In the genomic region with DNA sequence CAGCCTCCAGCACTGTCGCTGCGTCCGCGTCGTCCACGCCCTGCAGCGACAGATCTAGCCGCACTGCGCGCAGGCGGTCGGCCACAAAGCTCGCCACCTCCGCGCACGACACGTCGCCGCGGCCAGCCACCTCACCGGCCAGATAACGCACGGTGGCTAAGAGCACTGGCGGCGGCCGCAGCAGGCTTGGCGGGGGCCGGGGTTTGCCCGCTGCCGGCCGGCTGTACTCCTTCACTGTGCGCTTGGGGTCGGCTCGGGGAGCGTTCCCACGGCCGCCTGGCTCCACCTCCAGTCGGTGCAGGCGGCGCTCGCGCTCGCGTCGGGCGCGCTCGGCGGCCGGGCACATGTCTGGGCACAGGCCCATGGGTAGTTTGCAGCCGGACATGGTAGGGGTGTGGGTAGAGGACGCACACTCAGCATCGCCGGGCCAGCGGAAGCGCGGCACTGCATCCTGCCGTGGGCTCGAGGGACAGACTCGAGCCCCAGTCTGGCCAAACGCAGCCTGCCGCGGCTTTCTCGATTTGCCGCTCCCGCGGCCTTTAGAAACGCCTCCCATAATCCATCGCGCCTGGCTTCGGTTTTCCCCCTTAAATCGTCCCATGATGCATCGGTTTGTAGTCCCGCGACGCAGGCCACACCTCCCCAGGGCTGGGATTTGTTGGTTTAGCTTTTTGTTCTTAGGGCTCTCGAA, we compare ENCODE assay signal across 8 mouse cellular contexts. TPM values are rescaled to one million over a fixed set of nuclear protein-coding genes. Genes with fewer than 3 reads are reported as not detected.
A peak's percentile ranks its signal among the peaks of the same experiment; 100 is the strongest.
DNase-seq lines count a peak whose midpoint lies in the region; ATAC-seq lines count a peak whose summit lies in the region.

Gene Sac3d1 (minus strand): TSS at position 665 of the 691 bp plus-strand sequence.

- H3K9ac ChIP-seq in embryonic facial prominence, embryonic 12.5 days: peak within 1 kb of the TSS; percentile 89
- peak within 1 kb of the TSS; percentile 87 for H3K9ac ChIP-seq in limb, embryonic 11.5 days (ENCODE audit: low read length)
- H3K9ac ChIP-seq in midbrain, embryonic 14.5 days (replicated peaks; ENCODE audit: low read length): peak within 1 kb of the TSS; percentile 81

- ATAC-seq in embryonic facial prominence, embryonic 12.5 days (ENCODE audit: insufficient number of reproducible peaks, insufficient read depth, low FRiP score, low TSS enrichment): peak; percentile 85
- ATAC-seq in limb, embryonic 11.5 days (ENCODE audit: insufficient number of reproducible peaks, low FRiP score, low TSS enrichment, low read depth): peak; percentile 80
- ATAC-seq in midbrain, embryonic 14.5 days (ENCODE audit: low FRiP score, low TSS enrichment): peak; percentile 86

- peak within 1 kb of the TSS; percentile 86 for H3K4me3 ChIP-seq in embryonic facial prominence, embryonic 12.5 days
- peak within 1 kb of the TSS; percentile 69 for H3K4me3 ChIP-seq in limb, embryonic 11.5 days (ENCODE audit: low read depth, low read length)
- peak within 1 kb of the TSS; percentile 78 for H3K4me3 ChIP-seq in midbrain, embryonic 14.5 days (replicated peaks; ENCODE audit: low read depth, low read length)

- peaks cover 35% of the 10 kb centered on the region for H3K36me3 ChIP-seq in embryonic facial prominence, embryonic 12.5 days
- peaks cover 13% of the 10 kb centered on the region for H3K36me3 ChIP-seq in limb, embryonic 11.5 days (ENCODE audit: control insufficient read depth, insufficient read depth, low read length)
- peaks cover 33% of the 10 kb centered on the region for H3K36me3 ChIP-seq in midbrain, embryonic 14.5 days (ENCODE audit: control insufficient read depth, insufficient read depth, low read length)

- WGBS in embryonic facial prominence, embryonic 12.5 days: under 1% methylated on average over 77 of the region's 77 CpGs
- under 1% methylated on average over 77 of the region's 77 CpGs for WGBS in limb, embryonic 11.5 days
- WGBS in midbrain, embryonic 14.5 days: under 1% methylated on average over 77 of the region's 77 CpGs

- peak within 1 kb of the TSS; percentile 90 for H3K4me2 ChIP-seq in embryonic facial prominence, embryonic 12.5 days (replicated peaks)
- peak within 1 kb of the TSS; percentile 90 for H3K4me2 ChIP-seq in limb, embryonic 11.5 days (ENCODE audit: low read depth, severe bottlenecking)
- H3K4me2 ChIP-seq in midbrain, embryonic 14.5 days (ENCODE audit: low read length): peak within 1 kb of the TSS; percentile 94

- H3K4me1 ChIP-seq in embryonic facial prominence, embryonic 12.5 days: peaks cover 15% of the 10 kb centered on the region
- peaks cover 3% of the 10 kb centered on the region for H3K4me1 ChIP-seq in limb, embryonic 11.5 days (ENCODE audit: control insufficient read depth, insufficient read depth, low read length)
- H3K4me1 ChIP-seq in midbrain, embryonic 14.5 days (ENCODE audit: control insufficient read depth, insufficient read depth, low read length): peaks cover 14% of the 10 kb centered on the region; the same call in 1 of the 2 replicates

- peak; percentile 92 for DNase-seq in 3134 (ENCODE audit: extremely low read depth, insufficient read length, low spot score)
- peak; percentile 85 for DNase-seq in adrenal gland, postnatal 25 days
- peak; percentile 99 for DNase-seq in heart, adult 11 months
- DNase-seq in kidney, adult 18-20 months: peak; percentile 92
- peak; percentile 92 for DNase-seq in limb, embryonic 11.5 days (ENCODE audit: low spot score)
- peak; percentile 97 for DNase-seq in midbrain, embryonic 14.5 days
- peak; percentile 79 to 84 for DNase-seq in spleen, adult 18-20 months

- no peaks in the 10 kb centered on the region for H3K9me3 ChIP-seq in embryonic facial prominence, embryonic 12.5 days
- H3K9me3 ChIP-seq in limb, embryonic 11.5 days (ENCODE audit: control insufficient read depth, low read length): no peaks in the 10 kb centered on the region
- H3K9me3 ChIP-seq in midbrain, embryonic 14.5 days (ENCODE audit: control insufficient read depth, low read length): no peaks in the 10 kb centered on the region

- peak within 1 kb of the TSS; percentile 97 for H3K27ac ChIP-seq in embryonic facial prominence, embryonic 12.5 days
- peak within 1 kb of the TSS; percentile 96 for H3K27ac ChIP-seq in limb, embryonic 11.5 days (replicated peaks; ENCODE audit: low read depth, low read length)
- H3K27ac ChIP-seq in midbrain, embryonic 14.5 days (replicated peaks; ENCODE audit: low read depth, low read length): peak within 1 kb of the TSS; percentile 92

- no peaks in the 10 kb centered on the region for H3K27me3 ChIP-seq in embryonic facial prominence, embryonic 12.5 days
- H3K27me3 ChIP-seq in limb, embryonic 11.5 days (ENCODE audit: control insufficient read depth, insufficient read depth, low read length): no peaks in the 10 kb centered on the region
- H3K27me3 ChIP-seq in midbrain, embryonic 14.5 days (ENCODE audit: control insufficient read depth, insufficient read depth, low read length): no peaks in the 10 kb centered on the region

RNA-seq across cellular contexts. Expression of gene Sac3d1, which starts in this region (rescaled TPM):
- 15.1 and 19.5 TPM in 2 replicates for total RNA-seq in adrenal gland, postnatal 25 days (2021)
- polyA plus RNA-seq in embryonic facial prominence, embryonic 12.5 days (2016; fragmentation: Nextera tagmentation; extraction: Ambion mirVana): 55.6 and 58.8 TPM in 2 replicates
- polyA plus RNA-seq in limb, embryonic 11.5 days (2014; fragmentation: Nextera tagmentation; extraction: Ambion mirVana): 65.4 and 65.8 TPM in 2 replicates
- polyA plus RNA-seq in midbrain, embryonic 14.5 days (2014; fragmentation: Nextera tagmentation; extraction: Ambion mirVana): 45.8 and 56.6 TPM in 2 replicates

Comparison
In these comparisons a context has a peak if more than half of its experiments do, and no peak if none do; other contexts are left out.
1. Peak in every context shown above with its lines: DNase-seq, ATAC-seq, H3K4me3 ChIP-seq and H3K27ac ChIP-seq.